Mouse (Mus musculus) cortical plate, adult 2 months (tissue): ENCODE data around the gene Cir1. TPM values are rescaled to one million over a fixed set of nuclear protein-coding genes. Genes with fewer than 3 reads are reported as not detected.

ENCODE experiments used
- H3K27ac ChIP-seq: fragments of 200-500 bp; 2 replicates; pipeline ENCODE4 v1.5.1; 2012; ENCODE audit warnings: low read length, control low read depth, inconsistent platforms; ENCODE audit not compliant: insufficient read depth
- H3K4me1 ChIP-seq: fragments of 200-500 bp; 2 replicates; pipeline ENCODE4 v1.6.1; 2011; ENCODE audit warnings: low read length; ENCODE audit not compliant: control insufficient read depth, insufficient read depth
- H3K4me3 ChIP-seq: fragments of 200-500 bp; 2 replicates; pipeline ENCODE4 v1.5.1; 2011; ENCODE audit warnings: mild to moderate bottlenecking, low read length, control low read depth; ENCODE audit not compliant: insufficient read depth
- CTCF ChIP-seq: fragments of 200-500 bp; IDR thresholded peaks from 2 replicates; pipeline ENCODE4 v1.5.1; 2011; ENCODE audit warnings: mild to moderate bottlenecking, control low read depth, low read length; ENCODE audit not compliant: insufficient read depth; ENCODE audit errors: extremely low read depth
- POLR2A ChIP-seq: fragments of 200-500 bp; IDR thresholded peaks from 2 replicates; pipeline ENCODE4 v1.6.1; 2011; ENCODE audit warnings: mild to moderate bottlenecking, low read length, control low read depth; ENCODE audit not compliant: insufficient read depth; ENCODE audit errors: extremely low read depth
- polyA plus RNA-seq: library from polyadenylated mRNA; depleted of rRNA; stranded (reverse); fragments of >200 nt; gene quantifications from 2 replicates; pipeline ENCODE4 v1.2.3, GENCODE M21; 2012; rRNA removed

The Cir1 gene
- polyA plus RNA-seq, 1 experiment: 26.7 TPM

DNA sequence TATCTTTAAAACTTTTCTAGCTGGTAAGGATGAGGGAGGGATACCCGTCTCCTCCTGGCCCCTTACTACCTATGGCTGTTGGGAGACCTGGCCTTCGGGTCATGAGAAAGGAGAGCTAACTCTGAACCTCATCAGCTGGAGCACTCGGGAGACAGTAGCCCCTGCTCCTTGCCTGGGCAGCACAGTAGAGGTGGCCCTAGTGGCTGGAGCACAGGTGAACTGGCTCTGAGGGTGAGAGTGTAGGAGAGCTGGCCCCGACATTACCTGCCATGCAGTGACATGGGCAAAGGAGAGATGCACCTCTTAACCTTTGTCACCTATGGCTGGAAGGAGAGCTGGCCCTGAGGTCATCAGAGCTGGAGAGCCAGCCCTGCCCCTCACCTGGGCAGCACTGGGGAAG is 71.2 kb downstream of the Cir1 start:
- Histone ChIP-seq H3K4me3 (no peak overlapping the region), H3K4me1 (no peaks in the 10 kb centered on the region), H3K27ac (no peak overlapping the region)
- no peak for TF ChIP-seq CTCF
- TF ChIP-seq POLR2A: no peak

Other genes with a start within 250 kb of the Cir1 start
- 69.6 and 70.5 TPM in 2 replicates for gene Ola1, start 93.8 kb downstream of the Cir1 start, polyA plus RNA-seq
- 1.3 and 2.3 TPM in 2 replicates for gene Sp9, start 40.8 kb downstream of the Cir1 start, polyA plus RNA-seq
- gene Scrn3, start 100 bp downstream of the Cir1 start, polyA plus RNA-seq: 22.8 and 24.8 TPM in 2 replicates
- 25.9 and 26.6 TPM in 2 replicates for gene Gpr155, start 73.9 kb upstream of the Cir1 start, polyA plus RNA-seq
- 5.4 and 7.4 TPM in 2 replicates for gene Wipf1, start 217.0 kb upstream of the Cir1 start, polyA plus RNA-seq